Mouse (Mus musculus): ENCODE measurements around the gene Rcc1.

DNA sequence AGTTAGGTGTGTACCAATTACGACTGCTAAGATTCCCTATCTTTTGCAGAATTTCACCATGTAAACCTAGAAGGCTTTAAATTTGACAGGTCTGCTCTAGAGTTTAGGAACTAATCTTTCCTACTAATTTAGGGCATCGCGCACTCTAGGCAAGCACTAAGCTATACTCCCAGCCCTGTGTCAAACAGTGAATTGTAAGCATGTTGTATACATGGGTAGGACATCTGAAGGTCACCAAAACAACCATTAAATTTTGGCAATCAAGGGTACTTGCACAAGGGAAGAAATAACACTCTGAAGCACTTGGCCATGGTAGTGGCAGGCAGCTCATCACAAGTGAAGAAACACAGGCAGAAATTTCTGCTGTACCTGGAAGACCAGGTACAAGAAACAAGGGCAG lies 2.6 kb downstream of the Rcc1 start:
- TF ChIP-seq CTCF (IDR thresholded peaks at IDR 0.05; ENCODE audit: extremely low read depth, insufficient read depth, insufficient read length, insufficient replicate concordance): no peak
- TF ChIP-seq POLR2A (IDR thresholded peaks at IDR 0.05; ENCODE audit: low read depth, low read length): no peak

All from spleen, adult 2 months (tissue).